Mouse (Mus musculus) cerebellum, postnatal 25 days (tissue): ENCODE measurements around the gene Usb1.

Experiments
- DNase-seq, 2 experiments: peaks; one replicate each; pipeline ENCODE4 v3.0.0; 2021; ENCODE audit warnings: mixed read lengths in 2 of 2

The Usb1 gene

DNA sequence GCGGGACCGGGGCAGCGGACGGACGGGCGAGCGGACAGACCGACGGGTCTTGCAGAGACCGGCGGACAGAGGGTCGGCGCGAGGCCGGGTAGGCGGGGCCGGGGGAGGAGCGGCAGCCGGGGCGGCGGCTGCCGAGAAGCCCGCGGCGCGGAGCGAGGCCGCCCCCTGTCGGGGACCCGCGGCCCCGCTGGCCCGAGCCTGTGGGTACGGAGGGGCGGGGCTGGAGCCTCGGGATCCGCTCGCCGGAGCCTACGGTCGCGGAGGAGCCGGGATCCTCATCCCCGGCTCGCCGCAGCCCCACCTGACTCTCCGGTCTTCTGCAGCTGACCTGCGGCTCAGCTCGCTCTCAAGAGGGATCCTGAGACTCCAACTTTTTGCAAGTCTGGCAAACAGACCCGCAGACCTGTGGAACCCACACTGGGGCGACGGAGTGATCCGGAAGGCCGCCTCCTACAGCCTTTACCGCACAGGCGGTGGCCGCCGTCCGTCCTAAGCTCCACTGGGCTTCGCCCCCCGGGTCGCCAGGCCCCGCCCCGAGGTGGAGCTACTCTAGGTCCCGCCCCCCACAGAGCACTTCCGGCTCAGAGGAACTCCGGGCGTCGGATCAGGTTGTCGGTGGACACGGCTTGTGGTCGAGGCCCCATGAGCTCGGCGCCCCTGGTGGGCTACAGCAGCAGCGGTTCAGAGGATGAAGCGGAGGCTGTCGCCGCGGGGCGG is at the start of gene Usb1, which contains the start of gene Zfp319:
Gene Usb1 (plus strand): TSS at position 565 of the 717 bp plus-strand sequence.
Gene Zfp319 (minus strand): TSS at position 231 of the 717 bp plus-strand sequence.
- DNase-seq, result peak; percentile 92 to 97

DNA sequence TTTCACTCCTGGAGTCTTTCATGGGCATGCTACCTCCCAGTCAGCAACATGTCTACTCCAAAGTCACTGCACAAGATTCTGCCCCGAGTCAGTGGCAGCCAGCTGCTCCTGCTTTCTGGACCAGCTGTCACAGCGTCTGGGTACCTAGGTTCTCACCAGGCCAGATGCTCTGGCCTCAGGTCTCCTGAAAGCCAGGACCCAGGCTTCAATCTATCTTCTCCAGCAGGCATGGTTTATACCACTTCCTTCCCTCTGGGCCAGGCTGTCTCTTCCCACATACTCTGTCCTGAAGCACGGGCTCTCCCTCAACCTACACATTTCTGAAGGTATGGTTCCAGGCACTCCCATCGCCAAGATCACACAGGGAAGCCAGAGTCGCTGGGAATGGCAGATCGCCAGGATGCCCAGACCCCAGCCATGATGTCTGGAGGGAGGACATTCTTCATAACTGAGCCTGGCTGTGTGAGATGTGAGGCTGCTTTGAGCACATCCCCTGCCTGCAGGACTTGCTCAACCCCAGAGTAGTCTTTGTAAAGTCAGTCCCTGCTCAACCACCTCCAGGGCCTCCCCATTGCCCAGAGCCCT is 42.9 kb upstream of the Usb1 start:
- no peak for DNase-seq

DNA sequence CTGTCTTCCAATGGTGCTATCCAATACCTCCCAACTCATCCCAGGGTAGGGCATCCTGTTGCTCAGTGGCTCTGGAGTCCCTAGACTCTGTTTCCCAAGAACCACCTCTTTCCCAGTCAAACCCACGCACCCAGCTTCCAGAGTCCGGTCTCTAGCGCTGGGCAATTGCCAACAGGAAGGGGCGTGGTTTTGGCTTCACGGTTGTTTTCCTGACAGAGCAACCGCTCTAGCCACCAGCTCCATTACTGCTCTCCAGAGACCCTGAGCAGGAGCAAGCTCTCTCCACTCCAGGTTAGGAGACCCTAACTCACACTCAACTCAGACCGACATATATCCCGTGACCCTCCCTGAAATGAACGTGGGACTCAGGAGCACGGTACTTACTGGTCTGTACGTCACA is 38.9 kb upstream of the Usb1 start:
- DNase-seq, result peak; percentile 43 to 63

DNA sequence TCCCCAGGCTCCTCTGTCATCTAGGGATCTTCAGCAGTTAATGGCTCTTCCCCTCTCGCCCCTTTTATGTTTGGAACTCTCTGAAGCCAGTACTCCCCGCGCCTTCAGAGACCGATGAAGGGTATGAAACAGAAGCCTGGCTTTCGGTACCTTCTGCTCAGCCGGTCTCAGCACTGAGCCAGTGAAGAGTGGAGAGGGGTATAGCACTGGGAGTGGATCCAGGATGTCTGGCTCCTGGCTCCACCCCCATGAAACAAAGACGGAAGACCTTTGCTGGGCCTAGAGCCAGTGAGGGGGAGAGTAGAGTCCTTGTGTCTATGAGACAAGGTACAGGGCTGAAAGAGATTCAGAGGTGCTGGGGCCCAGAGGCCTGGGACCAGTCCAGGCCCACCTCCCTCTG is 38.2 kb upstream of the Usb1 start:
- no peak for DNase-seq

DNA sequence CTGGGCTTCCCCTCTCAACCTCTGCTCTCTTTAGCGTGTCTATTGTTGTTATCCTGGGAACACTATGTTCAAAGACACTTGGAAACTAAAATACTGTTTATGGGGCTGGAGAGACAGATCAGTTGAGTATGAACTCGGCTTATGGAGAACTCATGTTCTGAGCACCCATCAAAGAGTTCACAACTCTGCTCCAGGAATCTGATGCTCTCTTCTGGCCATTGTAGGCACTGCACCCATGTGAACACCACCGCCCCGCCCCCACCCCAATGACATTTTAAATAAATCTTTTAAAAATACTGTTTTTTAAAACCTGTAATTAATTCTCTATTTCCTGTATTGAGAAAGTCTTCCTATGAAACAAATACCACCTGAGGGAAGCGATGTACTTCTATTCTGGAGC is 29.7 kb upstream of the Usb1 start:
- peak in 1 of 2 experiments; percentile 42 for DNase-seq

DNA sequence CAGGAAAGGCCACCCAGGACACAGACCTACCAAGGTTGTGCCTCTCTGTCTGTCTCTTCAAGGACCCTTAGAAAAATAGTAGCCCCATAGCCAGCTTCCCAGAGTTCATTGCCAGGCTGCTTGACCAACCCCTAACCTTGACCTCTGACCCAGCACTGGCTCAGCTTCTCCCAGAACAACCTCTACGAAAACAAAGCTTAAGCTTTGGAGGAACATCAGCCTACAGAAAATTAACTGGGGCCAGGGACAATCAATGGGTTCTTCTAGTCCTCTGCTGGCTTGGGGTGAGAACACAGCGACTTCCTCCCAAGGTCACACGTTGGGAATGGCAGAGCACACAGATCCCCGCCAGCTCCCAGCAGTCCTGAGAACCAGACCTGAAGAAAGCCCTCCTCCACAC is 26.6 kb upstream of the Usb1 start:
- DNase-seq, result no peak

DNA sequence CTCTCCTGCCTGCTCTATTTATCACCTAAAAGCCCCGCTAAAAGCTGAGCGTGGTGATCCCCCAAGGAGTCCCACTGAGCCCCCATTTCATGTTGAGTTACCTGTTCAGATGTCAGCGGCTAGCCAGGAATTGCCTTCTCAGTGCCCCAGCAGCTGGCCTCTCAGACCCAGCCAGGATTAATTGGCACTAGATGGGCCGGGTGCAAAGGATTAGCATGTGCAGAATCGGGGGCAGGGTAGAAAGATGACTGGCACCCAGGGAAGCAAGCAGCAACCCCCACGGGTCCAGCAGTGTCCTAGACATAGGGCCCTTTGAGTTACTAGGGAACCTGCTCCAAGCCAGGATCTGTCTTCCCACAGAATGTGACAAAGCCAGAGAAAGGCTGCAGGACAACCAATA is 25.7 kb upstream of the Usb1 start, which contains the start of gene Cngb1:
Gene Cngb1 (minus strand): TSS at position 155 of the 400 bp plus-strand sequence.
- no peak for DNase-seq

DNA sequence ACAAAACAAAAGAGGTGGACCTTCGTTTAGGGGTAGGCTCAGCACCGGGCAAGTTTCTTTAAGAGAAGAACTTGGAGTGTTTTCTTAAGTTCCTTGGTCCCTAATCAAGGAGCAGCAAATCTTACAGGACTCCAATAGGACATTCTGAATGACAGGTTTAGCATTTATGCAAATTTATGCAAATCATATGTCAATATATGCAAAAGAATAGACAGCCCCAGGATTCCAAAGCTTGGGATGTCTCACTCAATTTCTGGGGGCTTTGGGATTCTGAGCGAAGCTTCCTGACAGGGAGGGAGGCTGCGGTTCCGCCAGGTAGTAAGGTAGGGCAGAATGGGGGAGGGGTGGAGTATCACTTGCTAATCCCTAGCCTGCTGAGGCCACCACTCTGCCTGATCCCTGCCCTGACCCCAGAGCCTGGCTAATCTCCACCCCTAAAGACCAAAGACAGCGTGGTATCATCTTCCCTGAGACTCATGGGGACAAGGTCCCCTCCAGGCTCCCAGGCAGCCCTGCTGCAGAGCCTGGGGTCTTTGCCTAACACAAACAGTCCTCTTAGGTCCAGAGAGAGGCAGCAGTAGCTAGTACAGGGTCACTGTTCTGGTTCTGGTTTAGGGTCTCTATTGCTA is 21.6 kb upstream of the Usb1 start, which contains the start of gene Tepp:
Gene Tepp (plus strand): TSS at position 225 of the 629 bp plus-strand sequence.
- DNase-seq, result no peak

DNA sequence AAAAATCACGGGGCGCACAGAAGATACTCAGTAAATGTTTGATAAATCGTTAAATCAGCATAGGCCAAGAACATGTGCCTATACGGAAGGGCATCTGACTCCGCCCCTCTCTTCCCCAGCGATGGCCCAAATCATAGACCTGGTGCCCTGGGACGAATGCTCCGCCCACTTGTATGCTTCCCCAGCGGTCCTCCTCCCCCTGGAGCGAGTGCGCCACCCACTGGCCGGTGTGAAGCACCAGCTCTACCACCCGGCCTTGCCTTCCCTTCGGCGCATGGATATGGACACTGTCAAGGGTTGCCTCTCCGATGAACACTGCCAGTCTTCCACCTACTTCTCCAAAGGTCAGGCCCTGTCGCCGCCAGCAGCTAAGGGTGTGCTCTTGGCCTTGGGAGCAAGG is 19.2 kb upstream of the Usb1 start:
- no peak for DNase-seq

DNA sequence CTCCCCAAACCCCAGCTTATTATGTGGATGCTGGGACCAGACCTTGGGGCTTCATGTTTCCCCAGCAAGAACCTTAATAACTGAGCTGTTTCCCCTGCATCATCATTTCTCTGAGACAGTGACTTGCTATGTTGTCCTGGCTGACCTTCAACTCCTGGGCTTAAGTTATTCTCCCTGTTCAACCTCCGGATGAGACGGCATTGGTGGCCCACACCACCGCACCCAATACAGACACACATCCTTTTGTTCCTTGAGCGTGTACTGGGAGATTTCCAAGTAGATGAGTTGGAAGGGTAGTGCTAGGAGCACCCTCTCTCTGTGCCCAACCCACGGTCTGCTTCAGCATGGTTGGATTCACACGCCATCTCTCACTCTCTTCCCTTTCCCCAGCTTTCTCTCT is 18.2 kb upstream of the Usb1 start:
- DNase-seq, result no peak

DNA sequence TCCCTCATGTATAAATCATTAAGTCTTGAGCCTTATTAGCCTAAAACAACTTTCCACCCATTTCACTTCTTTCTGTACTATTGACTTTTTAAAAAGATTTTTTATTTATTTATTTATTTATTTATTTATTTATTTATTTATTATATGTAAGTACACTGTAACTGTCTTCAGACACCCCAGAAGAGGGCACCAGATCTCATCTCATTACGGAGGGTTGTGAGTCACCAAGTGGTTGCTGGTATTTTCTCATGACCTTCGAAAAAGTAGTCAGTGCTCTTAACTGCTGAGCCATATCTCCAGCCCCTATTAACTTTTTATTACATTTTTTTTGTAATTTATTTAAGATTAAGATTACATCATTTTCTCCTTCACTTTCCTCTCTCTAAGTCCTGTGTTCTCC is 17.4 kb upstream of the Usb1 start:
- no peak for DNase-seq

DNA sequence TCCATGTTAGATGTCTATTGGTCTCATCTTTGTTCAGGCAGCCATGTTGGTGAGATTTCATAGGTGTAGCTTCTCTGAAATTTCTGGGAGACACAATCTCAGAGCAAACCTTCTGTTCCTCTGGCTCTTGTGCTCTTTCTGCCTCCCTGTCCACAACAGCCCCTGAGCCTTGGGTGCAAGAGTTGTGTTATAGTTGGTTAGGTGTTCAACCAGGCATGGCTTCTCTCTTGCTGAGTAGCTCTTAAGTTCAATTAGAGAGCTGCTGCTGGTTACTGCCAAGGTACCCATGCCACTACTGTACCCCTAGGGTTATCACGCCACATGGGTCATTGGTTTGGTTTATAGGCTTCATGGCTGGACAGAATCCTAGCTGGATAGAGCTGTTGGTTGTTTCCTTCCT is 16.7 kb upstream of the Usb1 start:
- DNase-seq, result no peak

DNA sequence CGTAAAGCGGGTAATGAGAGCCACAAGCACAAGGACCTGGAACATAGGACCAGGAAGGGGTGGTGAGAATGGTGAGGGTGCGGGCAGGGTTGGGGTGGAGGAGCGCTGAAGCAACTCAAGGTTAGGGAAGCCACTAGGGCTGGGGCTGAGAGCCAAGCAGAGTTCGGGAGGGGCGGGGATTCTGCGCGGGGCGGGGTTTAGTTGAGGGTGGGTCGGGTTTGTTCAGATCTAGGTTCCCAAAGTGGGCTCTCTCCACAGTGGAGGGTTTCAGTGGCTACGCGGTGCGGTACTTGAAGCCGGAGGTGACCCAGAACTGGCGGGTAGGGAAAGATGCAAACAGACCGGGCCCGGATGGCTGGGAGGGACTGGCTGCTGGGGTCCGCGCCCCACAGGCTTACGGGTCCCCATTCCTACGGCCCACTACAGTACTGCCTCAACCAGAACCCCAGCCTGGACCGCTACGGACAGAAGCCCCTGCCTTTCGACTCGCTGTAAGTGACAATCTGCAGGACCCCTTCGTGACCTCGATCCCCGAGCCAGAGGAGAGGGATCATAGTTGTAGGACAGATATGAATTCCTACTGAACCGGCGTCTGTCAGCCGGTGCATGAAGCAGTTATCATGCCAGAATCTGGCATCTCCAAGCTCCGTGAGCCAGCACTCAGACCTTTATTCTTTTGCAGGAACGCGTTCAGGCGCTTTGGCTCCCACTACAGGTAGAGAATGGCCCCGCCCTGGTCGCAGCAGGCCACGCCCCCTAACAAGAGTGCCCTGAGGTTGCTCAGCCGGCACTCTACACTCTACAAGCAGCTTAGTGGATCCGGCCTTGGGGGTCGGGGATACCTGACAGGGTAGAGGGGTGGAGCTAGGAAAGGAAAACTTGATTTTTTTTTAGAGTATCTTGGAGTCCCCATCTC is 11.6 kb upstream of the Usb1 start:
- peak; percentile 59 to 75 for DNase-seq

DNA sequence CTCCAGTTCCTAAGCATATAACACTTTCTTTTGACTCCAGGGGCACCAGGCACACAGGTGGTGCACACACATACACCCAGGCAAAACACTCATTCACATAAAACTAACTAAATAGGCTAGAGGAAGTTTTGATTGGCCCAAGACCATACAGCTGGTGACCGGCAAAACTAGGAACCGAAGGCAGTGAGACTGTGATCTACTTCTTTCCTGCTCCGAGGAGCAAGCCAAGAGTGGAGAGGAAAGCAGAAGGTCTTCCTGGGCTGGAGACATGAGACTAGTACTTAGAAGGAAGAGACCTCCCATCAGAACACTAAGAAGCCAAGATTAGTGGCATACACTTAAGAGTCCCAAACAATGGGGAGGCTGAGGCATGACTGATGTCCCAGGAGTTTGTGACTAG is 8.9 kb upstream of the Usb1 start:
- DNase-seq, result no peak

DNA sequence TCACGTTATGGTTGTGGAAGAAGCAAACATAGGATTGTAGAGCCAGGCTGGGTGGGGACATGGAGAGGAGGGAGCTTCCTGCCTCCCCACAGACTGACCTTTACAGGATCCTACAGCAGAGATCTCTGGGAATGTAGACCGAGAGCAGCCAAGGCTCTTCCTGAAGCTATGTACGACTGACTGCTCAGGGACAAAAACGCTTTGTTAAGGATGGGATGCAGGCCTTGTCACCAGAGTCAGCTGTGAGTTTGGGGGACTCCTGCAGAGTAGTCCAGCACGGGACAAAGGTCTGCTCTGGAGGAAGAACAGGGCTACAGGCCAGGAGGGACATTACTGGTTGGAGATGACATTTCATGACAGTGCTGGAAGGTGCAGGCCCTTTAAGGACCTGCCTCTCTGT is 7.4 kb upstream of the Usb1 start:
- DNase-seq, result no peak

DNA sequence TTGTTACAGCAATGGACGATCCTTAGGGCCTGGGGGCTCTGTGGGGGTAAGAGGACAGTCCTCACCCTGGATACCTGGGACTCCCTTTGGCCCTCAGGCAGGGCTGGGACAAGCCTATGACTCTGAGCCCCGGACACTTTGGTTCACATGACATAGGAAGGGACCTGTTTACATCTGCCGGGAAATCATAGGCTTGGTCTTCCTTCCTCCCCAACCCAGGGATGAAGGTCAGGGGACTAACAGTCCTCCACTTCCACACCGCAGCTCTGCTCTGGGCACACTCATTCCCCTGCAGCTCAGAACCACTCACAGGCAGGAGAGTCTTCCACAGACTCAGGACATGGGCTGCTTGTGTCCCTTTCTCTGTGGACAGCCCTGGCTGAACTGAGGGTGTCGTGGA is 5.3 kb upstream of the Usb1 start:
- no peak for DNase-seq

DNA sequence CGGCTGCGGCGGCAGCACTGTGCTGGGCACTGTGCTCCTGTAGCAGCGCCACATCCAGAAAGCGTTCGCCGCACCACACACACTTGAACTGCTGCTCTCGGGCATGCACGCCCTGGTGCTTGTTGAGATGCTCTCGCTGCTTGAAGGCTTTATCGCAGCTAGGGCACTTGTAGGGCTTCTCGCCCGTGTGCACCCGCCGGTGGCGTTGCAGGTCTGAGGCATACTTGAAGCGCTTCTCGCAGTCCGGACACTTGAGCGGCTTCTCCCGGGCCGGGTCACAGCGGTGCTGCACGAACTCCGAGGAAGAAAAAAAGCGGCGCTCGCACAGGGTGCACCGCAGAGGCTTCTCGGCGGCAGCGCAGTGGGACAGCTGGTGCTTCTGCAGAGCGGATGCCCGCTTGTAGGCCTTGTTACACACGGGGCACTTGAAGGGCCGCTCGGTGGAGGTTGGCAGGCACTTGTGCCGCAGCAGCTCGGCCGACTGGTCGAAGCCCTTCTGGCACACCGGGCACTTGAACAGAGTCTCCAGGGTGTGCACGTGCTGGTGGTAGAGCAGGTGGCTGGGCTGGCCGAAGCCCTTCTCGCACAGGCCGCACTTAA is 4.1 kb upstream of the Usb1 start:
- DNase-seq, result no peak

DNA sequence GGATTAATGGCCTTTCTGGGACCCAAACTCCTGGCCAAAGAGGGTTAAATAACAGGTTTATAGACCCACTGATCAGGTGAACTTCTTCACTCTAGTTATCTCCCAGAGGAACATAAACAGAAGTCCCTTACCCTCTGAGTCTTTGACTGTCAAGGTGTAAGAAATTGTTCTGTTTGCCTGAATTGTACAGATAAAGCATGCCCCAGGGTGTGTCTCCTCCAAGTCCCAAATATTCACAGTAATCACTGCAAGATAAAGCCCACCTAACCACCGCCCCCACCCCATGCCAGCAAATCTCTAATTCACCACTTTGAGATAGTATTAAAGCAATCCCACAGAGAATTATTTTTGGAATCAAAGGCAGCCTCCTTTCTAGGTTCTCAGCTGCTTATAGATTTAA is 1.7 kb upstream of the Usb1 start:
- DNase-seq, result no peak

DNA sequence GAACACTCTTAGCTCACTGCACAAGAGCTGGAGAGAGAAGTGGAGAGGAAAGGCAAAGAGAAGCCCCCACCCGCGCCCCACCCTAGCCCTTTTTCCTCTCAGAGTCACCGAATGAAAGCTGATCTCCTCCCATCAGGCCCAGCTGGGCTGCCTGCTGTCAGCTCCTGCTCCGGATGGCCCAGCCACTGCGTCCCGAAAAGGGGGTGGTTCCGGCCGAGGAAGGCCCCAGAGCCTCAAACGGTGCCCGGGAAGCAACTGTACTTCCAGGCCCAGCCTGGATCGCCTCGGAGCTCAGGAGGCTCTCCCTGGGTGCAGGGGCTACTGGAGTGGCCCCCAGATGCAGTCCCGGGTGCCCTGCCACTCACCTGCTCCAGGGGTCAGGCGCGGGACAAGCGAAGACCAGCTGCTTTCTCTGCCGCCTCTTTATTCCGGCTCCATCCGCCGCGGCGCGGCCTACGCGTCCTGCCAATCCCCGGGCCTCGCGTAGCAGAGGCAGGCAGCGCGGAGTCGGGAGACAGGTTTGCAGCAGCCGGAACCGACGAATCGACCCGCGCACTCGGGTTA is 846 bp upstream of the Usb1 start:
- DNase-seq, result no peak

DNA sequence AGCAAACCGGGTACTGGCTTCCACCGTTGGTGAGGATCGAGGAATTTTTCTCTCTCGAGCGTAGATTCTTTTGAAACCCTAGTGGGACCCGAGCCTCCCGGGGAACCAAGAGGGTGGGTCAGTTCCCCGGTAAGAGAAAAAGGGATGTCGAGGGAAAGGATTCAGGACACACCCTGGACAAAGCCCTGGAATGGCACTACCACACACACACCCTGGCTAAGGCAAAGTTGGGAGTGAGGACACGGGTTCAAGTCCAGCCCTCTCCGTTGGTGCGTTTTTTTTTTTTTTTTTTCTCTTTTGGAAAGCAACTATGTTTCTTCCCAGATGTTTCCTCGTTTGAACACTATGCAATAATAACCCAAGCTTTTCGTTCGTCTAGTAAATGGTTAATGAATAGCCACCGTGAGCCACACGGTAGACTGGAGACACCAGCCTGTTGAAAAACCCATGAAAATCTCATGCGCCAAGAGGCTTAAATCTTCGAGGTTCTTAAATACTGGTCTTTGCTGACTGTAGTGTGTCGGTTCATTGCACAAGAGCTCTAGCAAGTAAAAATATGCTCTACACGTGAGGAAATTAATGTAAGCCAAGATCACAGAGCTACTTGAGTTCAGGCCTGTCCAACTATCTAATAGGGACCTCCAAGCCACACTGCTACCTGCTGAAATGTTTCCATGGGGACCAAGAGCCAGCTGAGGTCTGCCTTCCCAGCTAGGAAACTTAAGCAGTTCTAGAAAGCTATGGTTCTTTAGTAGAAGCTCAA is 534 bp downstream of the Usb1 start:
- no peak for DNase-seq

DNA sequence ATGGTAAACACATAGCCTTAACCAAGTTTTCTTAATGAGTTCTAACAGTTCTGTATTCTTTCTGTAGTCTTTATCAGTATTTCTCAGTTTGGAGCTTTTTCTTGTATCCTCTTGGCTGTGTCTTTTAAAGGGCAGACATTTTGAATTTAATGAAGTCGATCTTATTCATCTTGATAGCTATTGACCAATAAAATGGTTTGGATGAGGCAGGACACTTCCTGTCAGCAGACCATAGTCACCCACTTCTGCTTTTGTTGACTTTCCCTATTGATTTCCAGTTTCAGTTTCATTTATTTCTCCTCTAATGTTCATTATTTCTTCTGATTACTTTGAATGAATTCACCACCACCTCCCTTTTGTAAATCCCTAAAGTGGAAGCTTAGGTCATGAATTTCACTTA is 3.6 kb downstream of the Usb1 start:
- DNase-seq, result no peak

DNA sequence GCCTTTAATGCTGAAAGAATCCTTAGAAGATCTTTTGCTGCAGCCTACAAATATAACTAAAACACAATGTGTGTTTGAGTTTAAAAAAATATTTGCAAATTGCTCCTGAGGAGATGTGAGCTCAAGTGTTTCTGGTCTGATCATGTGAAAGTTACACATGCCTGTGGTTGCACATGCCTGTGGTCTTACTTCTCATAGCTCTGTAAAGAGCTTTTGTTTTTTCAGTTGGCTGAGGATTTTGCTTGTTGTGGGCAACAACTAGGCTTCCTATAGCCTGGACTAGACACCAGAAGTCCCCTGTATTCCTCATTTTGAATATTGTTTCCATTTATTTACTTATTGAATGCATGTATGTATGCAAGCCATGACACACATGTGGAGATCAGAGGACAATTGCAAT is 4.3 kb downstream of the Usb1 start:
- DNase-seq, result no peak
